Mouse (Mus musculus) kidney, embryonic 15.5 days (tissue): ENCODE results near the gene Ttll3. TPM values are rescaled to one million over a fixed set of nuclear protein-coding genes. Genes with fewer than 3 reads are reported as not detected.
A peak's percentile ranks its signal among the peaks of the same experiment; 100 is the strongest.

Experiments
- ATAC-seq: fragments of 200-750 bp; cut with Nextera tagmentation; replicated peaks from 2 replicates; pipeline ENCODE4 v1.8.0; 2017; ENCODE audit warnings: moderate TSS enrichment; ENCODE audit not compliant: low FRiP score
- H3K27ac ChIP-seq: fragments of 300-500 bp; sonication (generic); 2 replicates; pipeline ENCODE4 v1.5.1; 2015; ENCODE audit warnings: mild to moderate bottlenecking, inconsistent platforms
- H3K27me3 ChIP-seq: fragments of 300-500 bp; sonication (generic); 2 replicates; pipeline ENCODE4 v1.6.1; 2015; ENCODE audit warnings: inconsistent platforms
- H3K36me3 ChIP-seq: fragments of 300-500 bp; sonication (generic); 2 replicates; pipeline ENCODE4 v1.6.1; 2015; ENCODE audit warnings: inconsistent platforms
- H3K4me1 ChIP-seq: fragments of 300-500 bp; sonication (generic); 2 replicates; pipeline ENCODE4 v1.6.1; 2015; ENCODE audit warnings: inconsistent platforms
- H3K4me2 ChIP-seq: fragments of 300-500 bp; sonication (generic); 2 replicates; pipeline ENCODE4 v1.6.1; 2015; ENCODE audit warnings: moderate library complexity, mild to moderate bottlenecking, inconsistent platforms
- H3K4me3 ChIP-seq: fragments of 300-500 bp; sonication (generic); replicated peaks from 2 replicates; pipeline ENCODE4 v1.5.1; 2015; ENCODE audit warnings: mild to moderate bottlenecking, inconsistent platforms
- H3K9ac ChIP-seq: fragments of 300-500 bp; sonication (generic); 2 replicates; pipeline ENCODE4 v1.6.1; 2015; ENCODE audit warnings: mild to moderate bottlenecking, inconsistent platforms
- H3K9me3 ChIP-seq: fragments of 300-500 bp; sonication (generic); replicated peaks from 2 replicates; pipeline ENCODE4 v1.6.1; 2016; ENCODE audit warnings: inconsistent platforms
- WGBS: fragments of 180-500 bp; shearing (Covaris S2); methylation state at CpG from one replicate; pipeline ENCODE4 v1.1.7; 2015; ENCODE audit warnings: mixed read lengths; 5-methylcytosine and 5-hydroxymethylcytosine counted together
- polyA plus RNA-seq: library from polyadenylated mRNA; unstranded; fragments of >200 nt; fragmentation: Nextera tagmentation; extraction: Ambion mirVana; gene quantifications from 2 replicates; pipeline ENCODE4 v1.2.1, GENCODE M21; 2015

Gene Ttll3
- polyA plus RNA-seq = 3.5 and 3.6 TPM in 2 replicates

DNA sequence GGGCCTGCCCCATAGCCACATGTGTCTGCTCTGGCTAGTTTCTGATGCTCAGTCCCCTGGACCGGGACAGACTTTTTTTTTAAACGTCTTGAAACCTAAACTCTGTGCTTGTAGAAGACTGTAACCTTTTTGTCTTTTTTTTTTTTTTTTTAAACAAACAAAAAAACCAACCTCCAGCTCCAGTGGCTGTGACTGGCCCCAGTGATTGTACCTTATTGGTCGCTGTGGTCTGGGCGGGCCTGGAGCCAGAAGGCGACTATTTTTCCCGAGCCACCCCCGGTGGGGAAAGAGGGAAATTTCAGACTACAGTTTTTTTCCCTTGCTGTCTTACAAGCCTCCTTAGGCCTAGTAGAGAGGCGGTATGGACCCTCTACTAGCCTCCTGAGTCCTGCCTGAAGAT is at the start of gene Ttll3:
Ttll3 (plus strand) TSS at position 301 of the 400 bp plus-strand sequence.
- H3K36me3 ChIP-seq = peaks cover 71% of the 10 kb centered on the region
- no peaks in the 10 kb centered on the region for H3K27me3 ChIP-seq
- 70% methylated on average over 8 of the region's 8 CpGs for WGBS
- H3K27ac ChIP-seq = no peak within 1 kb of the TSS
- no peak within 1 kb of the TSS for H3K4me2 ChIP-seq
- no peaks in the 10 kb centered on the region for H3K9me3 ChIP-seq
- H3K4me1 ChIP-seq = peaks cover 19% of the 10 kb centered on the region
- no peak for ATAC-seq
- H3K4me3 ChIP-seq = no peak within 1 kb of the TSS
- H3K9ac ChIP-seq = no peak within 1 kb of the TSS

DNA sequence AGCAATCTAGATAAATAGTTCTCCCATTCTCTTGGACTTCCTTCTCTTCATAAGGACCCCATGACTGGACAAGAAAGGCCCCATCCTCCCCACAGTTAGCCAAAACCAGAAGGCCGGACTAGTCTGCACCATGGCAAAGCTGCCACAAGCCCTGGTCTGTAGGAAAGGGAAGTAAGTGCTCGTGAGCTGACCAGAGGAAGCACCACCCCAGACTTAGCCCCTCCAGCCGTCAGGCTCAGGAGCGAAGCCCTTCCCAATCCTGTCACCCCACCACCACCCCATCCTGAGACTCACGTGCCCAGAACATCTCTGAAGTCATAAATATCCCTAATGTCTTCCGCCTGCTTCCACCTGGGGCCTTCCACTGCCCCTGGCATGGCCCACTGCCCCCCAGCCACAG is 47.5 kb upstream of the Ttll3 start:
- Histone ChIP-seq H3K4me1 (peaks cover 34% of the 10 kb centered on the region), H3K36me3 (peaks cover 44% of the 10 kb centered on the region), H3K9ac (peak overlapping the region; percentile 9; the same call in 1 of the 2 replicates), H3K27ac (peak overlapping the region; percentile 74), H3K9me3 (no peaks in the 10 kb centered on the region), H3K27me3 (no peaks in the 10 kb centered on the region), H3K4me3 (peak overlapping the region; percentile 16; the same call in 1 of the 2 replicates), H3K4me2 (peak overlapping the region; percentile 90)
- ATAC-seq = no peak
- WGBS = 48% methylated on average over 6 of the region's 6 CpGs

DNA sequence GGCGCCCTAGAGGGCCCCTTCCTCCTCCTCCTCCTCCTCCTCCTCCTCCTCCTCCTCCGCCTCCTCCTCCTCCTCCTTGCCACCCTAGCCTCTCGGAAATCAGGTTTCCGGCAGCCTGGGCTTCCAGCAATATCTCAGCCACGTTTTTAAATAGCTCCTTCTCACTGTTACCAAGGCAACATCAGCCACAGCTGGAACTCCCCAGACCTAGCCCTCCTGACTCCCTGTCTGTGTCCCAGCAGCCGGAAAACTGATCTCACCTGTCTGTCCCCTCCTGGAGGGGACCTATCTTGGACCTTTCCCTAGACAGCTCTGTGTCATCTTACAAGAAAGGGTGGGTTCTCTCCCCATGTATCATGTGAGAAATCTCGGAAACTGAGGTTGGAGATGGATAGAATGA is 46.8 kb upstream of the Ttll3 start:
- peak overlapping the region; percentile 80 for H3K27ac ChIP-seq
- no peaks in the 10 kb centered on the region for H3K27me3 ChIP-seq
- H3K36me3 ChIP-seq = peaks cover 39% of the 10 kb centered on the region
- H3K9ac ChIP-seq = peak overlapping the region; percentile 21; the same call in 1 of the 2 replicates
- peak overlapping the region; percentile 90 for H3K4me2 ChIP-seq
- H3K4me3 ChIP-seq = peak overlapping the region; percentile 77
- peak; percentile 26; the same call in 1 of the 2 replicates for ATAC-seq
- peaks cover 34% of the 10 kb centered on the region for H3K4me1 ChIP-seq
- no peaks in the 10 kb centered on the region for H3K9me3 ChIP-seq
- 19% methylated on average over 4 of the region's 7 CpGs for WGBS

- peak; percentile 89 for ATAC-seq
- Histone ChIP-seq H3K27ac (peak within 1 kb of the TSS; percentile 80), H3K4me3 (peak within 1 kb of the TSS; percentile 77), H3K36me3 (peaks cover 29% of the 10 kb centered on the region), H3K27me3 (no peaks in the 10 kb centered on the region), H3K4me2 (peak within 1 kb of the TSS; percentile 90), H3K9ac (peak within 1 kb of the TSS; percentile 98), H3K4me1 (peaks cover 34% of the 10 kb centered on the region), H3K9me3 (no peaks in the 10 kb centered on the region)
- WGBS = 14% methylated on average over 32 of the region's 32 CpGs
Measured at GRCm38 (mm10) chr6:113343177-113344092, 45.6 kb upstream of the Ttll3 start, which contains the start of gene Camk1. Gene Camk1 (minus strand): TSS chr6:113343984.

DNA sequence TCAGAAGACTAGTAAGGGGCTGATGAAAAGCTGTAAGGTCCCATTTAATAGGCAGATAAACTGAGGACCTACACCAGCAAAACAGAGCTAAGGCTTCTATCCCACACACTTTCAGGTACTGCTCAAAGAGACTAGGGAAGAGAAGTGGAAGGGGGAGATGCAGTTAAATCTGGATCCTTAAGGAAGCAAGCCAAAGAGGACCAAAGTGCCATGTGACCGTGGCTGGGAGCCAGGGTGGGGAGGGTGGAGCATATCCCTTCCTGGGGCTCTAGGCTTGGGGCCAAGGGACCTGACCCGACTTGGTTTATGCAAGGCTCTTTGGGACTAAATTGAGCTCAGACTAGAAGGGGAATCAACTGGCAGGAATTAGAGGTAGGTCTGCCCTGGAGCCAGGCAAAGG is 44.7 kb upstream of the Ttll3 start:
- 36% methylated on average over 2 of the region's 2 CpGs for WGBS
- Histone ChIP-seq H3K36me3 (peaks cover 20% of the 10 kb centered on the region), H3K27ac (peak overlapping the region; percentile 80), H3K4me1 (peaks cover 34% of the 10 kb centered on the region), H3K4me2 (peak overlapping the region; percentile 90), H3K9ac (peak overlapping the region; percentile 98; the same call in 1 of the 2 replicates), H3K27me3 (no peaks in the 10 kb centered on the region), H3K4me3 (peak overlapping the region; percentile 77; the same call in 1 of the 2 replicates), H3K9me3 (no peaks in the 10 kb centered on the region)
- no peak for ATAC-seq

- ATAC-seq = no peak
- Histone ChIP-seq H3K9ac (no peak overlapping the region), H3K4me1 (peaks cover 29% of the 10 kb centered on the region), H3K36me3 (no peaks in the 10 kb centered on the region), H3K27me3 (no peaks in the 10 kb centered on the region), H3K9me3 (no peaks in the 10 kb centered on the region), H3K4me2 (no peak overlapping the region), H3K27ac (no peak overlapping the region), H3K4me3 (no peak overlapping the region)
- 74% methylated on average over 4 of the region's 4 CpGs for WGBS
Measured at GRCm38 (mm10) chr6:113346897-113347296, 42.2 kb upstream of the Ttll3 start.

- H3K9me3 ChIP-seq = no peaks in the 10 kb centered on the region
- H3K4me3 ChIP-seq = no peak overlapping the region
- no peak overlapping the region for H3K27ac ChIP-seq
- H3K36me3 ChIP-seq = no peaks in the 10 kb centered on the region
- 0 out of 2 replicates have a peak, but pooled peaks cover 2% of the 10 kb centered on the region for H3K4me1 ChIP-seq
- no peak for ATAC-seq
- no peak overlapping the region for H3K4me2 ChIP-seq
- H3K9ac ChIP-seq = no peak overlapping the region
- H3K27me3 ChIP-seq = no peaks in the 10 kb centered on the region
Measured at GRCm38 (mm10) chr6:113350538-113350937, 38.5 kb upstream of the Ttll3 start.

DNA sequence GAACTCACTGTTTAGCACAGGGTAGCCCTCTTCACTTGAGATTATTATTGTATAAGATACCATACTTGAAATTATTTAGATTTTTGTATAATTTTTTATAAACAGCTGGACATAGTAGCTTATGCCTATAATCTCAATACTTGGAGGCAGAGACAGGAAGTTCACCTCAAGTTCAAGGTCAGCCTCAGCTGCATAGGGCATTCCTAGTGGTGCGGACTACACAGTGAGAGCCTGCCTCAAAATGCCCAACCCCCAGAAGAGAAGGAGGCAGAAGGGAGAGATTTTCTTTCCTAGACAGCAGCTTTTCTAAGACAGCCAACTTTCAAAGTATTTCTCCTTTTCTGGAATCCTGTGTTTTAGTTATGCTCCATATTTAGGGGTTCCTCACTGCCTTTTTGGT is 37.9 kb upstream of the Ttll3 start:
- 0 out of 2 replicates have a peak, but pooled peaks cover 2% of the 10 kb centered on the region for H3K4me1 ChIP-seq
- H3K36me3 ChIP-seq = no peaks in the 10 kb centered on the region
- H3K4me2 ChIP-seq = no peak overlapping the region
- no peaks in the 10 kb centered on the region for H3K27me3 ChIP-seq
- H3K9me3 ChIP-seq = no peaks in the 10 kb centered on the region
- H3K9ac ChIP-seq = no peak overlapping the region
- H3K4me3 ChIP-seq = no peak overlapping the region
- no peak overlapping the region for H3K27ac ChIP-seq
- 81% methylated on average over 1 of the region's 1 CpGs for WGBS
- ATAC-seq = no peak

DNA sequence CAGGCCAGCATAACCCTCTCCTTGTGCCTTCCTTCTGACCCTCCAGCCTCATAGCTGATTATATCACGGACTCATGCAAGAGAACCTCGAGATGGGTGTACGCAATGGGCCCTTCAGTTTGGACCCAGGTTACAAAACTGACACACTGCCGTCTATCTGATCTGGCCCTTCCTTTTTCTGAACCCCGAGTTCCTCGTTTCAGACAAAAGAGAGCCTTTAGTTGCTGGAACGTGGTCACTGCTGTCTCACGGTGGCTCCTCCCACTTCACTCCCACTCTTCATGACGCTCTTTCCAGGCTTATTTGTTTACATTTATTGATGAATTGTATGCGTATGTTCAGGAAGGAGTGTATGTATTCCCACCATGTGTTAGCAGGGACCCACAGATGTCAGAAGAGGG is 37.4 kb upstream of the Ttll3 start:
- Histone ChIP-seq H3K27me3 (no peaks in the 10 kb centered on the region), H3K36me3 (no peaks in the 10 kb centered on the region), H3K9me3 (no peaks in the 10 kb centered on the region), H3K4me2 (no peak overlapping the region), H3K4me3 (no peak overlapping the region), H3K9ac (no peak overlapping the region), H3K4me1 (0 out of 2 replicates have a peak, but pooled peaks cover 2% of the 10 kb centered on the region), H3K27ac (no peak overlapping the region)
- WGBS = 62% methylated on average over 10 of the region's 10 CpGs
- no peak for ATAC-seq

- Histone ChIP-seq H3K27me3 (no peaks in the 10 kb centered on the region), H3K4me3 (no peak overlapping the region), H3K4me2 (no peak overlapping the region), H3K9me3 (no peaks in the 10 kb centered on the region), H3K4me1 (0 out of 2 replicates have a peak, but pooled peaks cover 2% of the 10 kb centered on the region), H3K9ac (no peak overlapping the region), H3K36me3 (no peaks in the 10 kb centered on the region), H3K27ac (no peak overlapping the region)
- ATAC-seq = no peak
- 50% methylated on average over 3 of the region's 3 CpGs for WGBS
Measured at GRCm38 (mm10) chr6:113352820-113353219, 36.2 kb upstream of the Ttll3 start.

DNA sequence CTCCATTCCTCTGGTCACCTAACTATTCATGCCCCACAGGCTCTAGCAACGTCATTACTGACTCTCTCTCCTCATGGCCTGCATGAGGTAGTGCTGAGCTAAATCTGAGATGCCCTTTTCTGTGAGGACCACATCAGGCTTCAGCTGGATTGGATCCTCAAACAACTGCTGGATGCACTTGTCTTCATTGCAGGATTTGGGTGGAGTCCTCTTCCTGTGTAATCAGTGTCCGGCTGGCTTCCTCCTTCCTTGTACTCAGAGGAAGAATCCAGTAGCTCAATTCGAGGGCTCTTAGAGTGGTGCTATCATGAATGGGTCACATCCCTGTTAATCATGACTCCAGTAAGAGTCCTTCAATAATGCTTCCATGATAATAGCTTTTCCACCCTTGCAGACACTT is 35.4 kb upstream of the Ttll3 start:
- Histone ChIP-seq H3K36me3 (no peaks in the 10 kb centered on the region), H3K4me2 (no peak overlapping the region), H3K27me3 (no peaks in the 10 kb centered on the region), H3K4me3 (no peak overlapping the region), H3K9me3 (no peaks in the 10 kb centered on the region), H3K27ac (no peak overlapping the region), H3K9ac (no peak overlapping the region), H3K4me1 (0 out of 2 replicates have a peak, but pooled peaks cover 2% of the 10 kb centered on the region)
- 82% methylated on average over 3 of the region's 3 CpGs for WGBS
- no peak for ATAC-seq

GRCm38 (mm10) chr6:113361476-113361875 is 27.6 kb upstream of the Ttll3 start:
- Histone ChIP-seq H3K36me3 (0 out of 2 replicates have a peak, but pooled peaks cover under 1% of the 10 kb centered on the region), H3K9ac (no peak overlapping the region), H3K9me3 (no peaks in the 10 kb centered on the region), H3K27ac (no peak overlapping the region), H3K4me2 (no peak overlapping the region), H3K27me3 (no peaks in the 10 kb centered on the region), H3K4me1 (no peaks in the 10 kb centered on the region), H3K4me3 (no peak overlapping the region)
- 73% methylated on average over 4 of the region's 4 CpGs for WGBS
- no peak for ATAC-seq
